Mouse (Mus musculus) heart, adult 2 months (tissue): ENCODE measurements at regions not wholly inside any gene's neighbourhood (a gene's known extent, or its start where the extent isn't known, plus 50 kb on each side); places are given as distances from the start of the nearest gene placed in this dataset.

Source experiments
- CTCF ChIP-seq: fragments of 200-600 bp; IDR thresholded peaks from 2 replicates; pipeline ENCODE4 v1.8.1; 2022; ENCODE audit warnings: antibody characterized with exemption, mild to moderate bottlenecking, moderate library complexity
- EP300 ChIP-seq: fragments of 200-500 bp; IDR thresholded peaks from 2 replicates; pipeline ENCODE4 v1.6.1; 2011; ENCODE audit warnings: low read depth, low read length, control low read depth; ENCODE audit not compliant: insufficient read depth

DNA sequence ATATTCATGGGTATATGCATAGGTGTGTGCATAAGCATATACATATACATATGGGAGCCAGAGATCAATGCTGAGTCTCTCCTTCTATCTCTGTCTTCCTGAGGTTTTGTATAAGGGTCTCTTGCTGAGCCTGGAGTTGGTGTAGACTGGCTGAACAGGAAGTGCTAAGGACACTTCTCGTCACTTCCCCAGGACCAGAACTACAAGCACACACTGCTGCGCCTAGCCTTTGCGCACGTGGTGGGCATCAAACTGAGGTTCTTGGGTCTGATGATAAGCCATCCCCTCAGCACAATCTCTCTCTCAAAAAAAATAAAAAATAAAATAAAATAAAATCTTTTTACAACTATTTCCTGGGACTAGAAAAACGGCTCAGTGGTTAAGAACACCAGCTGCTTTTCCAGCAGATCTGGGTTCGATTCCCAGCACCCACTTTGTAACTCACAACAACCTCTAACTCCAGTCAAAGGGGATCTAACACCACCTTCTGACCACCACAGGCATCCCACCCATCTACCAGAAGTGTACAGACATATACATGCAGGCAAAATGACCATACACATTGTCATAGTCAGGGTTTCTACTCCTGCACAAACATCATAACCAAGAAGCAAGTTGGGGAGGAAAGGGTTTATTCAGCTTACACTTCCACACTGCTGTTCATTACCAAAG is 55.1 kb upstream of the Cpm start:
- TF ChIP-seq EP300 (no peak), CTCF (no peak)
